Mouse (Mus musculus): ENCODE results near the gene Gm9049. TPM values are rescaled to one million over a fixed set of nuclear protein-coding genes. Genes with fewer than 3 reads are reported as not detected.
"Not testable (repeated sequence)": the region's sequence is repeated elsewhere in the genome, so short reads cannot be mapped to it uniquely, and the experiment has no call there.

Gm9049 gene
- polyA plus RNA-seq, 1 experiment, result 0.02 TPM

GRCm38 (mm10) chr10:118319024-118319423 lies 34.9 kb downstream of the Gm9049 start:
- no peaks in the 10 kb centered on the region for H3K27me3 ChIP-seq (ENCODE audit: control insufficient read depth, insufficient read depth, insufficient read length)

GRCm38 (mm10) chr10:118302133-118302532 lies 51.8 kb downstream of the Gm9049 start:
- H3K79me3 ChIP-seq (ENCODE audit: low read depth); H3K4me3 ChIP-seq (ENCODE audit: insufficient read depth, poor library complexity, severe bottlenecking); H3K27me3 ChIP-seq (ENCODE audit: control insufficient read depth, insufficient read depth, insufficient read length); H3ac ChIP-seq (ENCODE audit: control insufficient read depth, insufficient read length, low read depth); H3K79me2 ChIP-seq (ENCODE audit: control insufficient read depth, insufficient read depth); H3K36me3 ChIP-seq (ENCODE audit: control insufficient read depth, insufficient read depth): not testable (repeated sequence)

More at GRCm38 (mm10) chr10:118319024-118319423, 34.9 kb downstream of the Gm9049 start:
- no peak overlapping the region for H3K4me3 ChIP-seq (ENCODE audit: insufficient read depth, poor library complexity, severe bottlenecking)
- no peaks in the 10 kb centered on the region for H3K79me2 ChIP-seq (ENCODE audit: control insufficient read depth, insufficient read depth)
- no peaks in the 10 kb centered on the region for H3K36me3 ChIP-seq (ENCODE audit: control insufficient read depth, insufficient read depth)
- no peak overlapping the region for H3ac ChIP-seq (ENCODE audit: control insufficient read depth, insufficient read length, low read depth)
- no peak for TF ChIP-seq USF1 (IDR thresholded peaks at IDR 0.05; ENCODE audit: low read depth)
- no peak for TF ChIP-seq MAX (IDR thresholded peaks at IDR 0.05)
- no peak for TF ChIP-seq MYOD1 (IDR thresholded peaks at IDR 0.05; ENCODE audit: control insufficient read depth, insufficient read length, low read depth)
- TF ChIP-seq CEBPB (IDR thresholded peaks at IDR 0.05; ENCODE audit: low read depth), result no peak
- TF ChIP-seq MYOG (IDR thresholded peaks at IDR 0.05; ENCODE audit: control insufficient read depth, extremely low read depth, insufficient read length), result no peak
- no peak for TF ChIP-seq CTCF (IDR thresholded peaks at IDR 0.05; ENCODE audit: control insufficient read depth, insufficient read depth, insufficient read length)
- TF ChIP-seq FOSL1 (IDR thresholded peaks at IDR 0.05; ENCODE audit: insufficient read depth, low read length, poor library complexity, severe bottlenecking), result no peak
- H3K79me3 ChIP-seq (ENCODE audit: low read depth), result no peaks in the 10 kb centered on the region

Other genes with a start within 250 kb of the Gm9049 start
- 7.2 TPM for gene Mdm1, start 212.3 kb downstream of the Gm9049 start, polyA plus RNA-seq (2012; fragmentation: generic; extraction: Trizol)
- gene Il22, start 149.2 kb downstream of the Gm9049 start, polyA plus RNA-seq (2012; fragmentation: generic; extraction: Trizol), result not detected
- 0.01 TPM for gene Gm32717, start 113.3 kb downstream of the Gm9049 start, polyA plus RNA-seq (2012; fragmentation: generic; extraction: Trizol)
- gene Gm32802, start 95.4 kb downstream of the Gm9049 start, polyA plus RNA-seq (2012; fragmentation: generic; extraction: Trizol), result 0.01 TPM
- gene Iltifb, start 59.1 kb downstream of the Gm9049 start, polyA plus RNA-seq (2012; fragmentation: generic; extraction: Trizol), result not detected
- not detected for gene Gm9040, start 27.1 kb downstream of the Gm9049 start, polyA plus RNA-seq (2012; fragmentation: generic; extraction: Trizol)
- gene Gm9044, start 21.7 kb downstream of the Gm9049 start, polyA plus RNA-seq (2012; fragmentation: generic; extraction: Trizol), result not detected
- 0.02 TPM for gene Gm9045, start 16.3 kb downstream of the Gm9049 start, polyA plus RNA-seq (2012; fragmentation: generic; extraction: Trizol)
- not detected for gene Gm9046, start 10.8 kb downstream of the Gm9049 start, polyA plus RNA-seq (2012; fragmentation: generic; extraction: Trizol)
- gene Gm9048, start 5.4 kb downstream of the Gm9049 start, polyA plus RNA-seq (2012; fragmentation: generic; extraction: Trizol), result not detected
- gene Ifng, start 86.9 kb upstream of the Gm9049 start, polyA plus RNA-seq (2012; fragmentation: generic; extraction: Trizol), result not detected

Data from C2C12 (cell line).